Mouse (Mus musculus) CH12F3 (cell line): ENCODE data around the gene Gtf2h2.
"Not testable (repeated sequence)": the region's sequence is repeated elsewhere in the genome, so short reads cannot be mapped to it uniquely, and the experiment has no call there.

ENCODE experiments used
- in situ Hi-C: fragments of 300-500 bp; cut with MboI; formaldehyde crosslinking; loops from 2 replicates; pipeline ENCODE4 v1.14.3; 2020; ENCODE audit warnings: low sequenced_read_pairs

The Gtf2h2 gene

GRCm38 (mm10) chr13:100491623-100492022 lies 756 bp downstream of the Gtf2h2 start:
- in situ Hi-C loops: no loop called here

- in situ Hi-C loops: no loop called here
Observed at GRCm38 (mm10) chr13:100490424-100490823, 2.0 kb downstream of the Gtf2h2 start.

- in situ Hi-C loops: no loop called here
Observed at GRCm38 (mm10) chr13:100483610-100484009, 8.8 kb downstream of the Gtf2h2 start.

- in situ Hi-C loops: no loop called here
Observed at GRCm38 (mm10) chr13:100463527-100464222, 28.7 kb downstream of the Gtf2h2 start.

GRCm38 (mm10) chr13:100461336-100461735 lies 31.0 kb downstream of the Gtf2h2 start:
- in situ Hi-C loops: no loop called here

GRCm38 (mm10) chr13:100452415-100453127 lies 39.8 kb downstream of the Gtf2h2 start, which contains the start of gene Naip1:
TSS of gene Naip1 (minus strand) at chr13:100452869.
- in situ Hi-C loops: not testable (repeated sequence)

GRCm38 (mm10) chr13:100449495-100449894 lies 42.9 kb downstream of the Gtf2h2 start:
- in situ Hi-C loops: no loop called here

GRCm38 (mm10) chr13:100440116-100440515 lies 52.3 kb downstream of the Gtf2h2 start:
- in situ Hi-C loops: no loop called here

- in situ Hi-C loops: no loop called here
Observed at GRCm38 (mm10) chr13:100438701-100439100, 53.7 kb downstream of the Gtf2h2 start.

- in situ Hi-C loops: no loop called here
Observed at GRCm38 (mm10) chr13:100437322-100437825, 55.0 kb downstream of the Gtf2h2 start.

- in situ Hi-C loops: not testable (repeated sequence)
Observed at GRCm38 (mm10) chr13:100436556-100437163, 55.7 kb downstream of the Gtf2h2 start.

- in situ Hi-C loops: loop anchor here (10.0 kb wide), 1 partner anchor 305 kb away; no protein-coding TSS in a partner anchor
Observed at GRCm38 (mm10) chr13:100419958-100420357, 72.4 kb downstream of the Gtf2h2 start.

GRCm38 (mm10) chr13:100414428-100414827 lies 78.0 kb downstream of the Gtf2h2 start:
- in situ Hi-C loops: loop anchor here (10.0 kb wide), 1 partner anchor 300 kb away; no protein-coding TSS in a partner anchor
